Mouse (Mus musculus): Measurements from ENCODE around the gene Tdp2. TPM values are rescaled to one million over a fixed set of nuclear protein-coding genes. Genes with fewer than 3 reads are reported as not detected.
A peak's percentile ranks its signal among the peaks of the same experiment; 100 is the strongest.
"Not testable (repeated sequence)": the region's sequence is repeated elsewhere in the genome, so short reads cannot be mapped to it uniquely, and the experiment has no call there.

Tdp2 gene
- polyA plus RNA-seq, 2 experiments from 2014 or later, result 17.6 to 19.8 TPM

DNA sequence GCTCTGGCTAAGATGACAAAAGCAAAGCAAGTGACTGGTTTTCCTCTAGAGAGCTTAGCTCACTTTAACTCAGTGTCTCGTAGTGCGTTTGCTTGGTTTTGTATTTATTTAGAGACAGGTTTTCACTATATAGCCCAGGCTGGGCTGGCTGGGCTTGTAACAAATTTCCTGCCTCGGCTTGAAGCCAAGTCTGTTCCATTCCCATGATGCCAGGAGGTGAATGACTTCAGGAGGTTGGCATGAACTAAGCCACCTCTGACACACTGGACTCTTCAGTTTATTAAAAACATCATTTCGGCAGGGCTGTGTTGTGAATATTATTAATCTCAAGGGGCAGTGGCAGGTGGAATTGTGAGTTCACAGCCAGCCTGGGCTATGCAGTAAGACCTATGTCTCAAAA is 5.9 kb upstream of the Tdp2 start:
- no peak for ATAC-seq

DNA sequence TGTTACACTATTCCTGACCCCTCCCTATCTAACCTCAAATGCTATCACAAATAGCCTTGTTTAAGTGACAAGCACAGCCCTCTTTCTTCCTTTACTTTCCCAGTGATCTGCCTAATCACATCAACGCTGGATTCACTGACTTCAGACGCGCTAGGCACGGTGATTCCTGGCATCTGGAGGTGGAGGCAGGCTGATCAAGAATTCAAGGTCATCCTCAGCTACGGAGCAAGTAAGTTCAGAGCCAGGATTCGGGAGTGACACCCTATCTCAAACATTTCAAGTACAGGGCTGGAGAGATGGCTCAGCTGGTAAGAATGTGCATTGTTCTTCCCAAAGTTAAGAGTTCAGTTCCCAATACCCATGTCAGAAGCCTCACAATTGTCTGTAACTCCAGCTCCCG is 5.4 kb upstream of the Tdp2 start:
- ATAC-seq, result no peak

- peak; percentile 27 for ATAC-seq
Measured at GRCm38 (mm10) chr13:24830756-24831352, 625 bp upstream of the Tdp2 start.

DNA sequence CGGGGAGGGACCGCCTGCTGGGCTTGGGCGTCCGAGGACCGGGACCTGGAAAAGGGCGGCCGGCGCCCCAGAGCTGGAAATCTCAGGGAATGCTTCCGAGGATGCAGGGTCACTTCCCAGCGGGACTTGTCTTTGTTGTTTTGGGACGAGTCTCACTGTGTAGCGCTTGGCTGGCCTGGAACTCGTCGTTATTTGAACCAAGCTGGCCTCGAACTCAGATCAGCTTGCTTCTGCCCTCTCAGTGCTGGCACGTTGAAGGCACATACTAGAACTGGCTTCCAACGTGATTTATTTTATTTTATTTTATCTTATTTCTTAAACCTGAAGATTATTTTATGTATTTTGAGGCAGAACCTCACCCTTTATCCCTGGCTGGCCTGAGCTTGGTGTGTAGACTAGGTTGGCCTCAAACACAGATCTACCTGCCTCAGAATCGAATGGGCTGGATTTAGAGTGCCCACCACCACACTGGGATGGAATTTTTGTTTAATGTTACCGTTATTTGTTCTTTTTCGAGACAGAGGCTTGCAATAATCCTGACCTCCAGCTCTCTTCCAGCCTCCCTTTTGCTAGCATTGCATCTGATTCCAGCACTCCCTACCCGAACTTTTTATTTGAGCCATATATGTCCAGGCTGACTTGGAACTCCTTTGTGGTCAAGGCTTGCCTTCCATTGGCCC is 792 bp downstream of the Tdp2 start:
- ATAC-seq, result no peak

DNA sequence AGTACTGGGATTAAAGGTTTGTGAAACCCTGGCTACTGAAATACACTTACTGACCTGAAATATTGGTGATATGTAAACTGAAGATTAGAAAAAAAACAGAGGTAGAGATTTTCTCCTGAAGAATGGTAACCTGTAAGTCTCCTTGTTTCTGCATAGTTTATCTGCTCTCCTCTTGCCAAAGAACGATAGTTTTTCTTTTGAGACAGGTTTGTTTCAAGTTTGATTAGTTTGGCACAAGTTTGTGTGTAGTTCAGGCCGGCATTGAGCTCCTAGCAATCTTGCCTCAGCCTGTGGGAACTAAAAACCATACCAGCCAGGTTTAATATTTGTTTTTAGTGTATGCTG is 1.3 kb downstream of the Tdp2 start:
- ATAC-seq, result no peak

- not testable (repeated sequence) for ATAC-seq
Measured at GRCm38 (mm10) chr13:24837765-24838164, 6.3 kb downstream of the Tdp2 start.

DNA sequence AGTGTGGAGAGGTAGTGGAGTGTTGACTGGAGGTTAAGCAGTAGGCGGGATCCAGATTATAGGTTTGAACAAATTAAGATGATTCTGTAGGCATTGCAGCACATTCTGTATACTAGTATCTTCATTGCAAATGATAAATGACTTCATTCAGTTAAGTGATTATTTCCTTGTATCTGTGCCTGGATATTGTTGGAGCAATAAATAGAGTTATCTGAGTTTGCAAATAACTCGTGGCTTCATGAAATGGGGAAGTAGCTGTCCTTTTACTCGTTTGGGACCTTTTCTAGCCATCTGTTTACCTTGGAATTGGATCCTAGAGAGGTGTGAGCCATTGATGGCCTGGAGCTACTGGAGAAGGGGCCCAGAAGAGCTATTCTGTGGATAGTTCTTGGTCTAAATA is 8.4 kb downstream of the Tdp2 start:
- ATAC-seq, result no peak

DNA sequence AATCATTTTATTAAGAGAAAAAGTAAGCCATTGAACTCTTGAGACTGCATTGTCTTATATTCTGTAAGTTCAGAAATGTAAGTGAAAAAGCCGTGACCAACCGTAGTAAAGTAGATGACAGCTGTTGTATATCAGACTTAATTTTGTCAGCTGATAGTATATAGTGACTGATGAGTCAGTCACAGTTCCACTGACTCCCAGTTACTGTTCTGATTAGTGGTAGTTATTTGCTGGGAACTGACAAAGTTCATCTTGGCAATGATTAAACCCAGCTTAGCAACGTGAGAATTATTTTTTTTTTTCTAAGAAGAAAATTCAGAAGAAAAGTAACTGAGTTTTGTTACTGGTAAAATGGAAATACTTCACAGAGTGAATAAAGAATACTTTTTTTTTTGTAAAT is 10.2 kb downstream of the Tdp2 start:
- ATAC-seq, result no peak

DNA sequence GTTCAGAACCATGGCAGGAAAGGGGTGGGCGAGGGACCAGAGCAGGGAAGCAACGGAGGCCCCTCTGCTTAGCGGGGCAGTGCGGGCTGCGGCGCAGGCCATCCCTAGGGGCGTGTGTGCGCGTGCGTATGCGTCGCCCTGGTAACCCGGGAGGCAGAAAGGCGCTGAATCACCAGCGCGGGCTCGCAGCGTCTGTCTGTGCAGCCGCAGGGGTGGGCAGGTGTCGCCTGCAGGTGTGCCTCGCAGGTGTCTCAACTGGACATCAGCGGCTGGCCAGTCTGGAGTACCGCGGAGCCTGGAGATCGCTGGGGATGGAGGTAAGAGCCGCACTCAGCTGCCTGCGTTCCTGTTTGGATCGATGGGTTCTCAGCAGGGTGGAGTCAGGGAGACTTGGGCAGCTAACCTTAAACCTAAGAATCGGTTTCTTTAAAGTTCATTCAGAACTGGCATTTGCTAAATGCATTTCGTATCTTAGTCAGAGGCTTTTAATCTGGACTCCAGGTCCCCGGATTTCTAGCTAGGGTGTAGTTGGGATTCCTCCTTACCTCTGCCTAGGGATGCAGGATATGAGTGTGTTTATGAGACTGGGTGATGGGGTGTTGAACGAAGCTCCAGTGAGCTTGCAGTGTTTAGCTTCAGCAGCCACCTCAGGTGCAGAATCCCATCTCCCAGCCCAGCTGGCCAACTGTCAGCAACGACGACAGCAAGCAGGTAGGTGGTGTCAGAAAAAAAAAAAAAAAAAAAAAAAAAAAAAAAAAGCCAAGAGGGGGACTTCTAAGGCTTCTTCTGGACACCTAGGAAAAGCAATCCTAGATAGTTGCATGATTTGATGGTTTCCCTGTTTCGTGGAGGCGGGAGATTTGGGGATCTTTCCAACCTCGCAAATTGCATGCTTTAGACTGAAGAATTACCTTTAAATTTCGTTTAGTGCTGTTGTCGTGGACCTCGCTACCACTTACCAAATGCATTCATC is 13.8 kb downstream of the Tdp2 start, which contains the start of gene D130043K22Rik:
D130043K22Rik (plus strand) TSS at position 153 of the 973 bp plus-strand sequence.
- no peak for ATAC-seq

GRCm38 (mm10) chr13:24849318-24849717 is 17.8 kb downstream of the Tdp2 start:
- no peak for ATAC-seq

DNA sequence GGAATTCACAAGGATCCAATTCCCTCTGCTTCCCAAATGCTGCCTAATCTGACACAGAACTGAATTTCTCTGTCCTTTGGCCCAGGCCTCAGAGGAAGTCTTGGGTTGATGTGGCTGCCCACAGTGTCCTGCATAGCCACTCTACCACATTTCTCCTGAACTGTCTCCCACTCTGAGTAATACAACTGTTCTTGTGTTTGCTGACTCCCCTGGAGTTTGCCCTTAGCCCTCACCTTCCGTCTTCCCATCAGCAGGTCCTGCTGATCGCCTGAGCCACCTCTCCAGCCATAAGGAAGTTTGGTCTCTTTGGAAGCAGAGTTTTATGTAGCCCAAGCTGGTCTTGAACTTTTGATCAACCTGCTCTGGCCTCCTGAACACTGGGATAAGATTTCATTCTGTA is 20.5 kb downstream of the Tdp2 start:
- no peak for ATAC-seq

DNA sequence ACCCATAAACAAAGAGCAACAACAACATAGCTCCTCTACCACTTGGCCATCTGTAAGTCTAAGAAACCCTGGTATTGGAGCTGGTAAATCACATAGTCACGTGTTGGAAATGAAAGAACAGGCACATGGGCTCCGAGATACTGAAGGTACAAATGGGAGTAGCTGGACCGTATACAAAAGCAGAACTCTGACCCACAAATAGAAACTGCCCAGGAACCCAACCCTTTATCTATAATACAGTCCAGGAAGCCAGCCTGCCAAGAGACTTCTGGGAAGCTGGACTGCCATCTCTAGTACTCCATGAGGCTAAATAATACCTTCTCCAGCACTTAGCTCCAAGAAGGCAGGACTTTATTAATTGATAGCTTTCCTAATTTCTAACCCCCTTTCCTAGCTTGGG is 21.1 kb downstream of the Tdp2 start:
- no peak for ATAC-seq

DNA sequence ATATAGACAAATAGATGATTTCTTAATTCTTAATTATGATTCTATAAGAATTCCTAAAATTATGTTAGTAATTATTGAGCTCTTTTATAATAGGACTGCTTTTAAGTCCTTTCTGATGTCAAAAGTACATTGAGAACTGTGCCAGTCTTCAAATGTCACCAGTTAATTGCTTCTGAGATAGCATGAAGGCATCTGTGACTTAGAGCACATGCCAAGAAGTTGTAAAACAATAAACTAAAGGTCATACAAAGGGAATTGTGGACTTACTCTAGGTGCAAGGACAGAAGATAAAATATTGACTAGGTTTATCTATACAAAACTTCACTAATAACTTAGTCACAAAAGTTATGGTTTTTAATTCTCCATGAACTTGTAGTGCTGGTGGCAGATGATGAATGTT is 27.6 kb downstream of the Tdp2 start:
- no peak for ATAC-seq

DNA sequence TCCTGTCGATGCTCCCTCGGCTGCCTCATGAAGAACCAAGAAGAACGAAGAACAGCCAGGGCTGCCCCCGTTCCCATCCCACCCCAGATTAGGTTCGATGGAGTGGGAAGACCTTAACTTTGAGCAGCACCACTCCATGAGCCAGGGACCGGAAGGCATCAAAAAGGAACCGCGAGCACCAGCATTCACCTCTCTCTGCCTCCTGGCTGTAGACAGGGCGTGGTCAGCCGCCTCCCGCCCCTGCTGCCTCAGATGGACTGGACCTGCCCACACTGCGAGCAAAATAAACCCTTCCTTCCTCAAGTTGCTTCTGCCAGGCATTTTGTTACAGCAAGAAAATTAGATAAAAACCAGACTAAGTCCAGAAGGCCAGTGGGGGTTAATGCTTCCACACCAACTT is 29.6 kb downstream of the Tdp2 start:
- ATAC-seq, result no peak

DNA sequence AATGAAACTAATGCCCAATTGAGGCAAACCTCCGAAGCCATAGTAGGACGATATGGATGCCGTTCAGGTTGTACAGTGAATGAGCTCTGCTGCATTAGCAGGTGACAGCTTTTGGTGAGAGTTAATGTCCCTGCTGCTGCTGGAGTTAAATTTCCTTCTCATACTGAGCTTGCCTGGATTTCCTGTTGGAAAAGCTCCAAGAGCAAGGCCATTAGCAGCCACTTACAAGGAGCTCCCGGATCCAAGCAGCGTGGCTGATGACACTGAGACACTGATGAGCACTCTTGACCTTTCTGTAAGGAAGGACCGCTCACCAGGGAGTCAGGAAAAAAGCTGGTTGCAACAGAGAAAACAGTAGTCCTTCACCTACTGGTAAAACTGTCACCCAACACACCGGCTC is 30.5 kb downstream of the Tdp2 start:
- no peak for ATAC-seq

DNA sequence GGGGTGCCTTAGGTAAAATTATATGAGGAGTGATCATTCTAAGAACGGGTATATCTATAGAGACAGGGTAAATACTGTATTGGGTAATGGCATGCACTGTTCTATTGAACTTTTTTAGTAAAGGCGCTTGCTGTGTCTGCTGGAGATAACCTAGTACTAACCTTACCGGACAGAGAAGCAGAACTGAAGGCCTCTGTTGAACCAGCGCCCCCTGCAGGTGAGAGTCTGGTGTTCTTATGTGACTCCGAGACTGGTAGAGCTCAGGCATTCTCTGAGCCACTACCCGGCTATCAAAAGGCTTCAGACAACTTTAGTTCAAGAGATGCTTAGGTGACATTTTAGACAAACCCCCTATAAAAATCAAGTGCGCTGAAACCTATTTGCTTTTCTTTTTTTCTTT is 31.0 kb downstream of the Tdp2 start:
- no peak for ATAC-seq

DNA sequence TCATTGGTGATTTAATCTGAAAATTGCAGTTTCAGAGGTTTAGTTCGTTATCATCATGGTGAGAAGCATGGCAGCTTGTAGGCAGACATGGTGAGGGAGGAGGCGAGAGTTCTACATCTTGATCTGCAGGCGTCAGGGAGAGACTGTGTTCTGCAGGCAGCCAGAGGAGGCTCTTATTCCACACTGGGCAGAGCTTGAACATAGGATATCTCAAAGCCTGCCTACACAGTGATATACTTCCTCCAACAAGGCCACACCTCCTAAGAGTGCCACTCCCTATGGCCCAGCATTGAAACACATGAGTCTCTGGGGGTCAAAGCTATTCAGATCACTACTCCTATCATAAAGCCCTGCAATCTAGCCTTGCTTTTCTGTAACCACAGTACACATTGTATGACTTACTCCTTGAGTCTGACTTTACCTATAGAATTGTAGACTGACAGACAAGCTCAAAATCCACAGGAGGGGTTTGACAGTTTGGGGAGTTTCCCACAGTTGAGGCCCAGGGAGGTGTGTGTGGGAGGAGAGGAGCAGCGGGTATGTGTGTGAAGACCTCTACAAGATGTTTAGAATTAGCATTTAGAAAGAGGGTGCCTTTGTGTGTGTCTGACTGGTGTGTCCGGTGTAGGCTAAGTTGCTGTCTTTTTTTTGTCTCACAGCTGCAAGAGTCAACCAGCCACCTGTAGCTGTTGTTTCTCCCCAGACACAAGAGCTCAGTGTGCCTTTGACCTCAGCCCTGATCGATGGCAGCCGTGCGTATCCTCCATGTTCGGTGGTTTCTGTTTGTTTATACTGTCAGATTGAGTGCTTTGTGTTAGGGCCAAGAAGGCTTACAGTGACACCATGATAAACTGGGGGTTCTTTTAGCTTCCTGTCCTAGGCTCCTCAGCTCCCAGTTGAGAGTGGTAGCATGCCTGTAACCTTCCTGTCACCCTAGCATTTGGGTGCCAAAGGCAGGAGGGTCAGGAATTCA is 35.2 kb downstream of the Tdp2 start:
- ATAC-seq, result peak; percentile 85

GRCm38 (mm10) chr13:24867789-24868188 is 36.3 kb downstream of the Tdp2 start:
- ATAC-seq, result no peak

GRCm38 (mm10) chr13:24868233-24868632 is 36.8 kb downstream of the Tdp2 start:
- ATAC-seq, result no peak

DNA sequence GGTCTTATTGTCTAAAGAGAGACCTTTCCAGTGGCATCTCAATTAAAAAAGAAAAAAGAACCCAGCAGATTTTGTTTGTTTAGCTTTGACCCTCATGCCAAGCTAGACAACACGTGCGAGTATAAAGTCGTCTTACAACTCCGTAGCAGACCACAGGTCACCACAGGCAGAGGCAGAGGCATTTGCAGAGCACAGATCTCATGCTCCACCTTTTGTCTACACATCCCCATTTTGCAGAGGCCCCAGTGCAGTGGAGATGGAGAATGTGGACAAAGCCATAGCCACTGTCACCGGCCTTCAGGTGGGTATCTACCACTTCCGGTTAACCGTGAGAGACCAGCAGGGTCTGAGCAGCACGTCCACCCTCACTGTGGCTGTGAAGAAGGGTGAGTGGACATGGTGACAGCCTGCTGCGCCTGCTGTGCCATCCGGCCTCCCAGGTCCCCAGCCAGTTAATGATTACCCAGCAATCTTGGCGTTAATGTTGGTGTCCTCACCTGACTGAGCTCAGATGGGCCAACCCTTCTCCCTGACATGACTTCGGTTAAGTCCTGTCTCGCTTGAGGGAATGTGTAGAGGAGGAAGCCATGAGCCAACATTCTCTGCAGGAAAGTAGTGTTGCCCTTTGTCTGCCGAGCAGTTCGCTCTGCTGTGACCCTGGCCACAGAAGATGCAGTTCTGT is 48.0 kb downstream of the Tdp2 start:
- no peak for ATAC-seq

- ATAC-seq, result no peak
Measured at GRCm38 (mm10) chr13:24880208-24880607, 48.7 kb downstream of the Tdp2 start.

GRCm38 (mm10) chr13:24880704-24881103 is 49.2 kb downstream of the Tdp2 start:
- no peak for ATAC-seq
